Mouse (Mus musculus) retina, postnatal 7 days (tissue): ENCODE measurements around the gene D430019H16Rik.

ENCODE experiments used
- DNase-seq: peaks from one replicate; pipeline ENCODE4 v3.0.0-alpha.2; 2012; ENCODE audit warnings: low read depth, low spot score

The D430019H16Rik gene

GRCm38 (mm10) chr12:105490227-105490626 is 36.6 kb downstream of the D430019H16Rik start:
- DNase-seq: no peak

GRCm38 (mm10) chr12:105490794-105491193 is 37.1 kb downstream of the D430019H16Rik start:
- DNase-seq: no peak

GRCm38 (mm10) chr12:105494796-105495195 is 41.1 kb downstream of the D430019H16Rik start:
- no peak for DNase-seq

GRCm38 (mm10) chr12:105497894-105498293 is 44.2 kb downstream of the D430019H16Rik start:
- peak; percentile 65 for DNase-seq

GRCm38 (mm10) chr12:105498423-105498822 is 44.8 kb downstream of the D430019H16Rik start:
- DNase-seq: no peak

GRCm38 (mm10) chr12:105498842-105499241 is 45.2 kb downstream of the D430019H16Rik start:
- DNase-seq: no peak

- DNase-seq: no peak
These were observed 47.3 kb downstream of the D430019H16Rik start for GRCm38 (mm10) chr12:105500940-105501339.

- no peak for DNase-seq
These were observed 51.1 kb downstream of the D430019H16Rik start for GRCm38 (mm10) chr12:105504736-105505135.

GRCm38 (mm10) chr12:105511109-105511508 is 57.5 kb downstream of the D430019H16Rik start:
- DNase-seq: no peak

- DNase-seq: no peak
These were observed 58.2 kb downstream of the D430019H16Rik start for GRCm38 (mm10) chr12:105511671-105512502.

GRCm38 (mm10) chr12:105514111-105514510 is 60.5 kb downstream of the D430019H16Rik start:
- no peak for DNase-seq

- DNase-seq: no peak
These were observed 63.5 kb downstream of the D430019H16Rik start for GRCm38 (mm10) chr12:105517026-105517675.

GRCm38 (mm10) chr12:105519851-105520250 is 66.2 kb downstream of the D430019H16Rik start:
- no peak for DNase-seq

- DNase-seq: no peak
These were observed 67.6 kb downstream of the D430019H16Rik start for GRCm38 (mm10) chr12:105521170-105521762.

- no peak for DNase-seq
These were observed 70.1 kb downstream of the D430019H16Rik start for GRCm38 (mm10) chr12:105523737-105524136.

- no peak for DNase-seq
These were observed 72.5 kb downstream of the D430019H16Rik start for GRCm38 (mm10) chr12:105526186-105526585.

- no peak for DNase-seq
These were observed 73.2 kb downstream of the D430019H16Rik start for GRCm38 (mm10) chr12:105526829-105527228.

- no peak for DNase-seq
These were observed 75.9 kb downstream of the D430019H16Rik start for GRCm38 (mm10) chr12:105529545-105529944.

GRCm38 (mm10) chr12:105531724-105532371 is 78.2 kb downstream of the D430019H16Rik start:
- DNase-seq: no peak

- DNase-seq: no peak
These were observed 81.2 kb downstream of the D430019H16Rik start for GRCm38 (mm10) chr12:105534842-105535241.

GRCm38 (mm10) chr12:105535968-105536760 is 82.5 kb downstream of the D430019H16Rik start:
- DNase-seq: no peak
